Mouse (Mus musculus) C2C12 (cell line): ENCODE results near the gene Nuak2. TPM values are rescaled to one million over a fixed set of nuclear protein-coding genes. Genes with fewer than 3 reads are reported as not detected.

Experiments used
- H3K27me3 ChIP-seq: one replicate; pipeline ENCODE4 v1.6.1; 2011; ENCODE audit not compliant: control insufficient read depth, insufficient read depth, insufficient read length
- H3K36me3 ChIP-seq: one replicate; pipeline ENCODE4 v1.6.1; 2011; ENCODE audit not compliant: control insufficient read depth, insufficient read depth
- H3K4me3 ChIP-seq: one replicate; pipeline ENCODE4 v1.5.1; 2011; ENCODE audit warnings: mild to moderate bottlenecking, control low read depth; ENCODE audit not compliant: poor library complexity, insufficient read depth, severe bottlenecking
- H3K79me2 ChIP-seq: one replicate; pipeline ENCODE4 v1.6.1; 2011; ENCODE audit not compliant: control insufficient read depth, insufficient read depth
- H3K79me3 ChIP-seq: one replicate; pipeline ENCODE4 v1.6.1; 2011; ENCODE audit warnings: low read depth, control low read depth
- H3ac ChIP-seq: one replicate; pipeline ENCODE3; 2011; ENCODE audit warnings: low read depth; ENCODE audit not compliant: control insufficient read depth, insufficient read length
- CEBPB ChIP-seq: IDR thresholded peaks from one replicate; pipeline ENCODE4 v1.6.1; 2011; ENCODE audit warnings: low read depth, mild to moderate bottlenecking, control low read depth, moderate library complexity
- CTCF ChIP-seq: IDR thresholded peaks from one replicate; pipeline ENCODE4 v1.5.1; 2011; ENCODE audit not compliant: control insufficient read depth, insufficient read depth, insufficient read length
- FOSL1 ChIP-seq: IDR thresholded peaks from one replicate; pipeline ENCODE4 v1.8.0; 2011; ENCODE audit warnings: mild to moderate bottlenecking, low read length; ENCODE audit not compliant: poor library complexity, insufficient read depth, severe bottlenecking
- MYOD1 ChIP-seq: IDR thresholded peaks from one replicate; pipeline ENCODE4 v1.6.1; 2011; ENCODE audit warnings: low read depth; ENCODE audit not compliant: control insufficient read depth, insufficient read length
- MYOG ChIP-seq: IDR thresholded peaks from one replicate; pipeline ENCODE4 v1.6.1; 2011; ENCODE audit not compliant: control insufficient read depth, insufficient read length; ENCODE audit errors: extremely low read depth
- USF1 ChIP-seq: IDR thresholded peaks from one replicate; pipeline ENCODE4 v1.6.1; 2011; ENCODE audit warnings: low read depth, mild to moderate bottlenecking, control low read depth, moderate library complexity
- polyA plus RNA-seq: library from polyadenylated mRNA; unstranded; fragments of >200 nt; fragmentation: generic; extraction: Trizol; gene quantifications from one replicate; pipeline ENCODE4 v1.2.1, GENCODE M21; 2012; ENCODE audit warnings: missing spikeins

Nuak2 gene
- polyA plus RNA-seq, 1 experiment, result 11.7 TPM

- peaks cover 4% of the 10 kb centered on the region for H3K79me2 ChIP-seq
- no peak overlapping the region for H3ac ChIP-seq
- H3K79me3 ChIP-seq, result no peaks in the 10 kb centered on the region
- TF ChIP-seq FOSL1 (no peak), USF1 (no peak), MYOD1 (no peak), CEBPB (no peak), CTCF (no peak), MYOG (no peak)
- no peak overlapping the region for H3K4me3 ChIP-seq
- H3K36me3 ChIP-seq, result peaks cover 18% of the 10 kb centered on the region
- H3K27me3 ChIP-seq, result no peaks in the 10 kb centered on the region
Observed at GRCm38 (mm10) chr1:132381929-132382328, 66.0 kb downstream of the Nuak2 start.

Other genes starting within 250 kb of the Nuak2 start
- 7.8 TPM for gene Mfsd4a, start 248.1 kb upstream of the Nuak2 start, polyA plus RNA-seq
- 40.2 TPM for gene Cdk18, start 176.4 kb upstream of the Nuak2 start, polyA plus RNA-seq
- 0.14 TPM for gene Lemd1, start 124.7 kb upstream of the Nuak2 start, polyA plus RNA-seq
- gene AC124108.1, start 124.7 kb upstream of the Nuak2 start, polyA plus RNA-seq, result 0.01 TPM
- gene Gm10188, start 86.4 kb upstream of the Nuak2 start, polyA plus RNA-seq, result not detected
- gene Klhdc8a, start 17.5 kb upstream of the Nuak2 start, polyA plus RNA-seq, result 19.0 TPM
- gene Tmcc2, start 75.2 kb downstream of the Nuak2 start, polyA plus RNA-seq, result 37.3 TPM
- 4.0 TPM for gene Dstyk, start 101.4 kb downstream of the Nuak2 start, polyA plus RNA-seq
- gene Rbbp5, start 161.2 kb downstream of the Nuak2 start, polyA plus RNA-seq, result 22.2 TPM
- 1.3 TPM for gene Tmem81, start 190.1 kb downstream of the Nuak2 start, polyA plus RNA-seq
- gene Cntn2, start 227.1 kb downstream of the Nuak2 start, polyA plus RNA-seq, result not detected